Mouse (Mus musculus) heart, embryonic 11.5 days (tissue): ENCODE measurements around the gene Gm44511. TPM values are rescaled to one million over a fixed set of nuclear protein-coding genes. Genes with fewer than 3 reads are reported as not detected.

Source experiments
- ATAC-seq: fragments of 200-750 bp; cut with Nextera tagmentation; replicated peaks from 2 replicates; pipeline ENCODE4 v1.8.0; 2017; ENCODE audit warnings: moderate library complexity; ENCODE audit not compliant: insufficient number of reproducible peaks, low FRiP score, low TSS enrichment
- H3K27ac ChIP-seq: fragments of 300-500 bp; sonication (generic); 2 replicates; pipeline ENCODE4 v1.5.1; 2014; ENCODE audit warnings: mild to moderate bottlenecking, low read depth, low read length
- H3K27me3 ChIP-seq: fragments of 300-500 bp; sonication (generic); 2 replicates; pipeline ENCODE4 v1.6.1; 2014; ENCODE audit warnings: mild to moderate bottlenecking, low read length, mixed read lengths; ENCODE audit not compliant: control insufficient read depth, insufficient read depth
- H3K36me3 ChIP-seq: fragments of 300-500 bp; sonication (generic); 2 replicates; pipeline ENCODE4 v1.6.1; 2014; ENCODE audit warnings: mild to moderate bottlenecking, low read length, moderate library complexity, mixed read lengths; ENCODE audit not compliant: control insufficient read depth, insufficient read depth
- H3K4me1 ChIP-seq: fragments of 300-500 bp; sonication (generic); 2 replicates; pipeline ENCODE4 v1.6.1; 2014; ENCODE audit warnings: low read length; ENCODE audit not compliant: control insufficient read depth, insufficient read depth
- H3K4me2 ChIP-seq: fragments of 300-500 bp; sonication (generic); 2 replicates; pipeline ENCODE4 v1.6.1; 2014; ENCODE audit warnings: mild to moderate bottlenecking, moderate library complexity
- H3K4me3 ChIP-seq: fragments of 300-500 bp; sonication (generic); 2 replicates; pipeline ENCODE4 v1.5.1; 2014; ENCODE audit warnings: low read depth, low read length
- H3K9ac ChIP-seq: fragments of 300-500 bp; sonication (generic); 2 replicates; pipeline ENCODE4 v1.6.1; 2014; ENCODE audit warnings: mild to moderate bottlenecking, low read depth, low read length, moderate library complexity
- H3K9me3 ChIP-seq: fragments of 300-500 bp; sonication (generic); replicated peaks from 2 replicates; pipeline ENCODE4 v1.6.1; 2016; ENCODE audit warnings: low read length; ENCODE audit not compliant: control insufficient read depth
- WGBS: fragments of 180-500 bp; shearing (Covaris S2); extraction: QIAGEN DNeasy Blood & Tissue Kit; methylation state at CpG from one replicate; pipeline ENCODE4 v1.1.7; 2014; ENCODE audit not compliant: insufficient replicate concordance; 5-methylcytosine and 5-hydroxymethylcytosine counted together
- polyA plus RNA-seq: library from polyadenylated mRNA; unstranded; fragments of >200 nt; fragmentation: Nextera tagmentation; extraction: Ambion mirVana; gene quantifications from 2 replicates; pipeline ENCODE4 v1.2.1, GENCODE M21; 2014

Gm44511 gene
- polyA plus RNA-seq, 1 experiment from 2014 or later: not detected

DNA sequence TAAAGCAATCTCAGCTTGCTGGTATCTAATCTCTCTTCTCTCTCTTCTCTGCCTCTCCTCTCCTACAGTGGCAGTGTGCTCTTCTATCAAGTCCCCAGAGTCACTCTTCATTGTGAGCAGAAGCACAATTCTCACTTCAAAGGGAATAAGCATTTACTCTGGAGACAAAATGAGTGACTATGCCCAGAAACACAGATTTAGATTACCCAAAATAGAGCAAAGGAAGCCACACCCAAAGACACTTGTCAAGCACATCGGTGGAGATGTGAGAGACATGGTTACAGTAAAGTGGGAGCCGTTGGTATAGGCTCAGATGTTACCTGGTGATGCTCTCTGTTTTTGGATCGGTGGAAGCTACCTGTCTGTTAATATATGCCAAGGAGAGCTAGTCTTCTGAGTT lies 26.7 kb upstream of the Gm44511 start:
- no peak for ATAC-seq
- Histone ChIP-seq H3K27me3 (no peaks in the 10 kb centered on the region), H3K36me3 (no peaks in the 10 kb centered on the region), H3K4me2 (no peak overlapping the region), H3K4me3 (no peak overlapping the region), H3K4me1 (no peaks in the 10 kb centered on the region), H3K9me3 (no peaks in the 10 kb centered on the region), H3K9ac (no peak overlapping the region), H3K27ac (no peak overlapping the region)
- 68% methylated on average over 3 of the region's 3 CpGs for WGBS

DNA sequence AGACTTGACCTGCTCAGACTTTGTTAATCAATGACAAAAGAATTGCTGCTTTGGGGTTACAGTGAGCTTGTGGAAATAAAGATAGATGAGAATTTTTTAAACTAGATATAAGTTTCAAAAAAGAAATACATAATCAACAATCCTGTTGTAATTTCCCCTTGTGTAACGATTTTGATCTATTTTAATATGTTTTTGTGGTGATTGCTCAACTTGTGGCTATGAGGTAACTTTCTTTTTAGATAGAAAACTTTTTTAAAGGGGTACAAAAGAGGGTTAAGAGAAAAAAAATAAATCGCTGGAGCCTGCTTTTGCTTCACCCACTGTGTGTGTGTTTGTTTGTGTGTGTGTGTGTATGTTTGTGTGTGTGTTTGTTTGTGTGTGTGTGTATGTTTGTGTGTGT lies 25.0 kb upstream of the Gm44511 start:
- Histone ChIP-seq H3K4me3 (no peak overlapping the region), H3K4me2 (no peak overlapping the region), H3K27me3 (no peaks in the 10 kb centered on the region), H3K9me3 (no peaks in the 10 kb centered on the region), H3K27ac (no peak overlapping the region), H3K36me3 (no peaks in the 10 kb centered on the region), H3K4me1 (no peaks in the 10 kb centered on the region), H3K9ac (no peak overlapping the region)
- 74% methylated on average over 2 of the region's 2 CpGs for WGBS
- no peak for ATAC-seq

DNA sequence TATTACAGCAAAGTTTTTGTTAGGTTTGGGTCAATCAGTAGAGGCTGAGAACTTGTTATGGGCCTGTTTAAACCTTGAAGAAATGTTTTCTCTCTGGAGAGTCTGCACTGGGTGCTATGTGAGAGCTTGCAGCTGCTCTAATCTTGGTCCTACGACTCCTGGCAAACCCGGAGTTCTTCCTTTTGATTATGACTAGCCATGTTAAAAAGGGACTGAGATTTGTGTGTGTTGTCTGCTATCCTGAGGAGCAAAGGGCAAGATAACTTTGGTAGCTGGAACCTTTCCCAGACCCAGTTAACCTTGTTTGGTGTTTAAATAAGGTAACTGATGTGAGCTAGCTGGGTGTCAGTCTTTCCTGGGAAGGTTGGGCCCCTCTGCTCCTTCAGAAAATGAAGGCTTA lies 24.6 kb upstream of the Gm44511 start:
- H3K4me2 ChIP-seq: no peak overlapping the region
- no peaks in the 10 kb centered on the region for H3K4me1 ChIP-seq
- no peak for ATAC-seq
- no peak overlapping the region for H3K4me3 ChIP-seq
- 47% methylated on average over 2 of the region's 2 CpGs for WGBS
- H3K27ac ChIP-seq: no peak overlapping the region
- H3K9me3 ChIP-seq: no peaks in the 10 kb centered on the region
- H3K9ac ChIP-seq: no peak overlapping the region
- H3K36me3 ChIP-seq: no peaks in the 10 kb centered on the region
- H3K27me3 ChIP-seq: no peaks in the 10 kb centered on the region

DNA sequence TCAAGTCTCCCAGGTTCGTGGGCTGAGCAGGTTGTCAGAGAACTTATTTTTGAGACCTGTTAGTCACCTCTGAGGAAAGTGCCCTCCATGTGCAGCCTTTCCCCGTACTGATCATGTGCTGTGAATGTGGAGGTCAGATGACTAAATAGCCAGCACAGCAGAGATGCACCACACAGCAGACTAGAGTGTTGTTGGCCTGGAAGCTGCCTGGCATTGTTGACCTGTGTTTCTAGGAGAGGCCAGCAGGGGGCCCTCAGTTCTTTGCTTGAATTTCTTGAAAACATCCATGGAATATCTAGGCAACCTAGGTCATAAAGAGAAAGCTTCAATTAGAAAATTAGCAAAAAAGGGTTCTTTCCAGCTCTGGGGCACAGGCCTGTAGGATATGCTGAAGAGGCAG lies 23.8 kb upstream of the Gm44511 start:
- H3K27me3 ChIP-seq: no peaks in the 10 kb centered on the region
- H3K4me3 ChIP-seq: no peak overlapping the region
- WGBS: 54% methylated on average over 2 of the region's 2 CpGs
- no peaks in the 10 kb centered on the region for H3K4me1 ChIP-seq
- H3K9me3 ChIP-seq: no peaks in the 10 kb centered on the region
- no peak overlapping the region for H3K9ac ChIP-seq
- no peak overlapping the region for H3K4me2 ChIP-seq
- no peaks in the 10 kb centered on the region for H3K36me3 ChIP-seq
- ATAC-seq: no peak
- H3K27ac ChIP-seq: no peak overlapping the region

DNA sequence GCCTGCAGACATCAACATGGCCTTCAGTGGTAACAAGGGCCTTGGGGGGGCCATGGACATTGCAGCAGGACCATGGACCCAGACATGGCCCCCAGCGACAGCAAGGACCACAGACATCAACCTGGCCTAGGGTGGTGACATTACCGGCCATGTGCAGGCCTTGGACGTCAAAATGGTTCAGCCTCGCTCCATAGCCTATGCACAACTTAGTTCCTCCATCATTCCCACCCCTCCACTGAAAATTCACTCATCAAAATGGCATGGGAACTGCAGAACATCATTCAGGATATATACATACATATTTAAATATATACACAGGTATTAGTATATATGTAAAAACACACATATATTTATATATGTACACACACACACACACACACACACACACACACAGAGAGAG lies 21.3 kb upstream of the Gm44511 start:
- H3K27ac ChIP-seq: no peak overlapping the region
- ATAC-seq: no peak
- WGBS: 88% methylated on average over 4 of the region's 4 CpGs

DNA sequence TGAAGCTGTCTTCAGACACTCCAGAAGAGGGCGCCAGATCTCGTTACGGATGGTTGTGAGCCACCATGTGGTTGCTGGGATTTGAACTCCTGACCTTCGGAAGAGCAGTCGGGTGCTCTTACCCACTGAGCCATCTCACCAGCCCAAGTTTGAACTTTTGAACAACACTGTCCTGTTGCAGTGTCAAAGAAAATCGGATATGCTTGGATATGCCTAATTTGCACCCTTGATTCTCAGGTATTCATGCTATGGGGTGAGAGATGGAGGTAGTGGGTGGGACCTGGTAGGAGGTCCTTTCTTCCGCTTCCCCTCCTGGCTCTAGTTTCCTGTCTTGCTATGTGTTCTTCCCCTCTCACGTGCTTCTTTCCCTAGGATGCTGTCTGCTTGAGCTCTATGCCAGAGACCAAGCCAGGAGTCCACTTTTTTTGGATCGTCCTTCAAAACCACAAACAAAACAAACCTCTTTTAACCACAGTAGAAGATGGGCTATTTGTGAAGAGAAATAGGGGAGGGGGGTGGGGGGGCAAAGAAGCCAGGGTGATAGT lies 20.0 kb upstream of the Gm44511 start:
- no peak overlapping the region for H3K27ac ChIP-seq
- H3K4me3 ChIP-seq: no peak overlapping the region
- no peaks in the 10 kb centered on the region for H3K9me3 ChIP-seq
- H3K27me3 ChIP-seq: no peaks in the 10 kb centered on the region
- H3K9ac ChIP-seq: no peak overlapping the region
- no peaks in the 10 kb centered on the region for H3K36me3 ChIP-seq
- H3K4me2 ChIP-seq: no peak overlapping the region
- no peak for ATAC-seq
- no peaks in the 10 kb centered on the region; the same call in 1 of the 2 replicates for H3K4me1 ChIP-seq
- WGBS: 61% methylated on average over 6 of the region's 9 CpGs

More for the DNA sequence above, 21.3 kb upstream of the Gm44511 start:
- Histone ChIP-seq H3K4me2 (no peak overlapping the region), H3K4me3 (no peak overlapping the region), H3K4me1 (no peaks in the 10 kb centered on the region; the same call in 1 of the 2 replicates), H3K9ac (no peak overlapping the region), H3K27me3 (no peaks in the 10 kb centered on the region), H3K36me3 (no peaks in the 10 kb centered on the region), H3K9me3 (no peaks in the 10 kb centered on the region)

DNA sequence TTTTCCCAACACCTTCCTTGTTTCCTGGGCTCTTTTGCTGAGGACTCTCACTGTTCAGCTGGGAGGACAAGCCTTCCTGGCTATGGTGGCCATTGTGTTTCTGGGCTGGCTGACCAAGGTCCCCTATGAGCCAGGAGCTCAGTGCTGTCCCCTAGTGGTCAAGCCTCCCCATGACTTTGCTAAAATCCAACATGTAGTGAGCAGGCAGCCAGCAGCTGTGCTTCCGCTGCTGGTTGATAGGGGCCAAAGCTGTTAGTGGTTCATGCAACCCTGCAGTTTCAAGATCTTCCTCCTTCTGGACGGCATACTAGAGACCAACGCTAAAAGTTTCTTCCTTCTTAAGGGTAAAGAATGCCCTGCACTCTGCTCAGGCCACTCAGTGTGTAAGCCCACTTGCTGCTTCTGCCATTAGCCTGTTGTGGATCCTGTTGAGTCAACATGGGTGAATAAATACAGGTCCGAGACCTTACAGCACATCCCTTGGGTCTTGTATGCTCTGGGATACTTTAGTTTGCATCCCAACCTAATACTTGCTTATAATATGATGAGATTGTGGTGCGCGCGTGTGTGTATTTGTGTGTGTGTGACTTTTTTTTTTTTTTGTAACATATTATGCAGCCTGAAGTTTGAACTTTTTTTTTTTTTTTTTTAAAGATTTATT lies 19.3 kb upstream of the Gm44511 start:
- Histone ChIP-seq H3K4me3 (no peak overlapping the region), H3K9me3 (no peaks in the 10 kb centered on the region)
- ATAC-seq: no peak

DNA sequence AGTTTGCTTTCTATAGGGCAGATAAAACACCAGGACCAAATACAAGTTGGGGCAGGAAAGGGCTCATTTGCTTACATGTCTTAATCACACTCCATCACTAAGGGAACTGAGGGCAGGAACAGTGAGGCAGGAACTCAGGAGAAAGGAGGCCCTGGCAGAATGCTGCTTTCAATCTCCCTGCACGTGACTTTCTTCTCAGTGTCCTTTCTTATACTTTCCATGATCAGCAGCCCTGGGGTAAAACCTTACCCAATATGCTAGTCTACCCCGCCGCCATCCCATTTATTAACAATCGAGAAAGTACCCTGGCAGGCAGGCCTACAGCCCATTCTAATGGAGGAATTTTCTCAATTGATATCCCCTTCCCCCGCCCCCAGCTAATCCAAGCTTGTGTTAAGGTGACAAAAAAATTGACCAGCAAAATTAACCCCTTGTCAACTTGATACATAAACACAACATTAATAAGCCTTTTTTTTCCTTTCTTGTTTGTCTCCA lies 18.5 kb upstream of the Gm44511 start:
- H3K9me3 ChIP-seq: no peaks in the 10 kb centered on the region
- 83% methylated on average over 5 of the region's 5 CpGs for WGBS
- H3K36me3 ChIP-seq: no peaks in the 10 kb centered on the region
- H3K27me3 ChIP-seq: no peaks in the 10 kb centered on the region
- H3K4me3 ChIP-seq: no peak overlapping the region
- ATAC-seq: no peak
- H3K4me2 ChIP-seq: no peak overlapping the region
- H3K4me1 ChIP-seq: no peaks in the 10 kb centered on the region; the same call in 1 of the 2 replicates
- no peak overlapping the region for H3K27ac ChIP-seq
- H3K9ac ChIP-seq: no peak overlapping the region

More for the DNA sequence above, 19.3 kb upstream of the Gm44511 start:
- no peaks in the 10 kb centered on the region for H3K27me3 ChIP-seq
- no peak overlapping the region for H3K27ac ChIP-seq
- H3K4me2 ChIP-seq: no peak overlapping the region
- H3K36me3 ChIP-seq: no peaks in the 10 kb centered on the region
- no peak overlapping the region for H3K9ac ChIP-seq
- H3K4me1 ChIP-seq: no peaks in the 10 kb centered on the region; the same call in 1 of the 2 replicates
- WGBS: 29% methylated on average over 7 of the region's 7 CpGs

DNA sequence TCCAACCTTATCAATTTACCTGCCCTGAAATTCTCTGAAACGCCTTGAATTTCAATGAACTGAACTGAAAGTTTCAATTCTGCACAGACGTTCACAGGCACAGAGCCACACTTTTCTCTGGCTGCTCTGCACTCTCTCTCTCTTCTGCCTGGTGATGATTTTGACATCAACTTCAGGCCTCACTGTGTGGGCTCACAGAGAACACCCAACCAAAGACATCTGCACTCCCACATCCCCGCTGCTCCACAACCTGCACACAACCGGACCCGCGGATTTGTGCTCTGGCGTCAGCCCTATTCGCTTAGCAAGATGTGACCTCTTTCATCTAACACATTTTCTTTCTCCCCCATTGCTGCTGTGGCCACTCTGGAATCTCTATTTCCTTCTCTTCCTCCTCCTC lies 18.0 kb upstream of the Gm44511 start:
- no peak overlapping the region for H3K9ac ChIP-seq
- peak overlapping the region; percentile 87 for H3K4me3 ChIP-seq
- H3K9me3 ChIP-seq: no peaks in the 10 kb centered on the region
- no peaks in the 10 kb centered on the region for H3K36me3 ChIP-seq
- peak overlapping the region; percentile 82 for H3K4me2 ChIP-seq
- 33% methylated on average over 8 of the region's 8 CpGs for WGBS
- H3K4me1 ChIP-seq: no peaks in the 10 kb centered on the region; the same call in 1 of the 2 replicates
- no peak overlapping the region for H3K27ac ChIP-seq
- no peaks in the 10 kb centered on the region for H3K27me3 ChIP-seq
- no peak for ATAC-seq
